Mouse (Mus musculus) intestine, postnatal 0 days (tissue): ENCODE measurements around the gene Slc12a5. TPM values are rescaled to one million over a fixed set of nuclear protein-coding genes. Genes with fewer than 3 reads are reported as not detected.

Experiments used
- ATAC-seq: fragments of 200-750 bp; cut with Nextera tagmentation; 2 replicates; pipeline ENCODE4 v1.8.0; 2017; ENCODE audit warnings: mild to moderate bottlenecking, moderate TSS enrichment, moderate library complexity
- H3K27ac ChIP-seq: fragments of 300-500 bp; sonication (generic); 2 replicates; pipeline ENCODE4 v1.5.1; 2014; ENCODE audit warnings: mild to moderate bottlenecking, low read depth, low read length, moderate library complexity
- H3K27me3 ChIP-seq: fragments of 300-500 bp; sonication (generic); replicated peaks from 2 replicates; pipeline ENCODE4 v1.6.1; 2014; ENCODE audit warnings: low read length, mixed read lengths; ENCODE audit not compliant: control insufficient read depth, insufficient read depth
- H3K36me3 ChIP-seq: fragments of 300-500 bp; sonication (generic); 2 replicates; pipeline ENCODE4 v1.6.1; 2014; ENCODE audit warnings: mild to moderate bottlenecking, moderate library complexity; ENCODE audit not compliant: control insufficient read depth, insufficient read depth
- H3K4me1 ChIP-seq: fragments of 300-500 bp; sonication (generic); replicated peaks from 2 replicates; pipeline ENCODE4 v1.6.1; 2014; ENCODE audit warnings: antibody characterized with exemption, low read length, mixed read lengths; ENCODE audit not compliant: control insufficient read depth, insufficient read depth
- H3K4me2 ChIP-seq: fragments of 300-500 bp; sonication (generic); replicated peaks from 2 replicates; pipeline ENCODE4 v1.6.1; 2014; ENCODE audit warnings: low read depth, mild to moderate bottlenecking, moderate library complexity
- H3K4me3 ChIP-seq: fragments of 300-500 bp; sonication (generic); 2 replicates; pipeline ENCODE4 v1.5.1; 2014; ENCODE audit warnings: low read depth, low read length
- H3K9ac ChIP-seq: fragments of 300-500 bp; sonication (generic); 2 replicates; pipeline ENCODE4 v1.6.1; 2014; ENCODE audit warnings: mild to moderate bottlenecking, low read depth, low read length
- H3K9me3 ChIP-seq: fragments of 300-500 bp; sonication (generic); 2 replicates; pipeline ENCODE4 v1.6.1; 2016; ENCODE audit warnings: mixed run types; ENCODE audit not compliant: control insufficient read depth
- CTCF ChIP-seq: sonication (generic); IDR thresholded peaks from 2 replicates; pipeline ENCODE4 v1.5.1; 2016; ENCODE audit warnings: low read depth, mild to moderate bottlenecking, control low read depth, antibody characterized with exemption, moderate library complexity
- WGBS: fragments of 180-500 bp; shearing (Covaris S2); extraction: QIAGEN DNeasy Blood & Tissue Kit; methylation state at CpG from one replicate; pipeline ENCODE4 v1.1.7; 2014; 5-methylcytosine and 5-hydroxymethylcytosine counted together
- polyA plus RNA-seq: library from polyadenylated mRNA; unstranded; fragments of >200 nt; fragmentation: Nextera tagmentation; extraction: Ambion mirVana; gene quantifications from 2 replicates; pipeline ENCODE4 v1.2.1, GENCODE M21; 2015

Slc12a5 gene
- polyA plus RNA-seq, 1 experiment from 2014 or later, result 0.09 TPM

DNA sequence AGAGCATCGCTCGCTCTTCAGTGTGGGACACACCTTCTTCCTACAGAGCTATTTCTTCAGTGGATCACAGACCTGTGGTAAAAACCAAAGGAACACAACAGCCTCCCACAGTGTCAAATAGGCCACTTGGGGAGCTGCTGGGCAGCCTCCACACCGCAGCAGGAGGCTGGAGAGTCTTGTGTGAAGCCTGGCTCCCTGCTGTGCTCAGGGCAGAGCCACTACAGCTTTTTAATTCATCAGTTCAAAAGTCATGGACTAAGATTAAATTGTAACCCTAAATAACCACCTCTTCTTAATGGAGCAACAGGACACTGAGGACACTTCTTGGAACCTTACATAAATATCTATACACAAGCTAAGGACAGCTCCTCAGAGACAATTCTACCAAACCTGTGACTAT, 42.5 kb downstream of the Slc12a5 start:
- 83% methylated on average over 3 of the region's 3 CpGs for WGBS
- no peak for TF ChIP-seq CTCF
- no peak overlapping the region for H3K9ac ChIP-seq
- H3K27me3 ChIP-seq, result no peaks in the 10 kb centered on the region; the same call in 1 of the 2 replicates
- no peaks in the 10 kb centered on the region for H3K9me3 ChIP-seq
- H3K27ac ChIP-seq, result no peak overlapping the region
- H3K4me2 ChIP-seq, result no peak overlapping the region
- H3K36me3 ChIP-seq, result peaks cover 78% of the 10 kb centered on the region
- no peak for ATAC-seq
- peaks cover 2% of the 10 kb centered on the region; the same call in 1 of the 2 replicates for H3K4me1 ChIP-seq
- H3K4me3 ChIP-seq, result no peak overlapping the region

DNA sequence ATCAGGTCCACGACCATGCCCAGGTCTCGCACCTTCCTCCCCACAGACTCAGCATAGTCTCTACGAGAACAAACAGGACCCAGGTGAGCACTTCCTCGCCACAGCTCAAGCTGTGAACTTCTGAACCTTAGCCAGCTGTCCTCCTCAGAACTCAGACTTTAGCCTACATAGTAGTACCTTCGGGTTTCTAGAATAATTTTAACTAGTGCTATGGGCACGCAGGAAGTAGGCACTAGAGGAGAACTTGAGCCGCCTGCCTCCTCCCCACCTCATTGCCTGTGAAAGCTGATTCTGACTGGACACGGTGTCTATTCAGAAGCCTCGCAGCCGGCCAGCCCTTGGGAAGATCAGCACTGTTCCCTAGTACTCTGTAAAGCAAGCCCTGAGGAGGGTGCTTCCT, 43.6 kb downstream of the Slc12a5 start:
- TF ChIP-seq CTCF, result no peak
- H3K27ac ChIP-seq, result no peak overlapping the region
- no peaks in the 10 kb centered on the region for H3K27me3 ChIP-seq
- no peak for ATAC-seq
- 91% methylated on average over 10 of the region's 10 CpGs for WGBS
- no peaks in the 10 kb centered on the region for H3K4me1 ChIP-seq
- no peak overlapping the region for H3K9ac ChIP-seq
- no peak overlapping the region for H3K4me2 ChIP-seq
- H3K36me3 ChIP-seq, result peaks cover 90% of the 10 kb centered on the region
- no peak overlapping the region for H3K4me3 ChIP-seq
- no peaks in the 10 kb centered on the region for H3K9me3 ChIP-seq

DNA sequence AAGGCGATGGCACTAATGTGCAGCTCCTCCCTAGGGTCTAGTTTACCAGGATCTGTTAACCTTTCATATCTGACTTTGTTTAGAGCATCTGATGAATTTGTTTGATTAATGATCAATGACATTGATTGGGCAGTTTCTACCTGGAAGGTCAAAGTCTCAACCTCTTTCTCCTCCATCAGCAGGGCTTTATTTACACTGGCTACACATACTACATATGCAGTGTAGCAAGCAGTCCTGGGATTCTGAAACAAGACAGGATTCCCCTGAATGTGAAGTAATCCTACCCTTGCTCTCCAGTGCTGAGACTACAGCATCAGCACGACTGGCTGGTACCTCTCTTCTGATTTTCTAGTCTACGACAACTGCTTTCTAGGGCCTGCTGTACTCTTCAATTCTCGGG, 46.2 kb downstream of the Slc12a5 start:
- Histone ChIP-seq H3K4me2 (no peak overlapping the region), H3K9ac (no peak overlapping the region), H3K36me3 (peaks cover 87% of the 10 kb centered on the region), H3K27me3 (no peaks in the 10 kb centered on the region), H3K9me3 (no peaks in the 10 kb centered on the region), H3K27ac (no peak overlapping the region), H3K4me1 (no peaks in the 10 kb centered on the region), H3K4me3 (no peak overlapping the region)
- ATAC-seq, result no peak
- no peak for TF ChIP-seq CTCF
- WGBS, result 93% methylated on average over 4 of the region's 4 CpGs

DNA sequence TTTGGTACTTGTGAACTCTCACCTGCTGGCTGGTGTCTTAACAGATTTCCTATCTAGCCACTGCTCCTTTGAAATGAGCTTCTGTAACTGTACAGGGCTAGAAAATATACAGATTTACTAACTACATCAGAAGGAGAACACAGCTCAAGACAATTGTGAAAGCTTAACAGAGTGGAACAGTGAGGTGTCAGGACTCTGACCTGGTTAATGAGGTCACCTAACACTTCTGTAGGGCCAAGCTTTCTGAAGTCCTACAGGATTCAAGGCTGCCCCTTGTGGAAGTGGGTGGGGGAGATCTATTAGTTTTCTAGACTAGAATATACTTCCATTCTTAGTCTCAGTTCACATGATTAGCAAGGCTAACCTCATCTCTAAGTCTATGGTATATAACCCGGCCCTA, 47.4 kb downstream of the Slc12a5 start:
- ATAC-seq, result no peak
- H3K36me3 ChIP-seq, result peaks cover 78% of the 10 kb centered on the region
- no peak overlapping the region for H3K4me2 ChIP-seq
- WGBS, result 96% methylated on average over 1 of the region's 1 CpGs
- H3K4me3 ChIP-seq, result no peak overlapping the region
- no peak for TF ChIP-seq CTCF
- no peaks in the 10 kb centered on the region for H3K4me1 ChIP-seq
- H3K27ac ChIP-seq, result no peak overlapping the region
- H3K9ac ChIP-seq, result no peak overlapping the region
- no peaks in the 10 kb centered on the region for H3K9me3 ChIP-seq
- H3K27me3 ChIP-seq, result no peaks in the 10 kb centered on the region

DNA sequence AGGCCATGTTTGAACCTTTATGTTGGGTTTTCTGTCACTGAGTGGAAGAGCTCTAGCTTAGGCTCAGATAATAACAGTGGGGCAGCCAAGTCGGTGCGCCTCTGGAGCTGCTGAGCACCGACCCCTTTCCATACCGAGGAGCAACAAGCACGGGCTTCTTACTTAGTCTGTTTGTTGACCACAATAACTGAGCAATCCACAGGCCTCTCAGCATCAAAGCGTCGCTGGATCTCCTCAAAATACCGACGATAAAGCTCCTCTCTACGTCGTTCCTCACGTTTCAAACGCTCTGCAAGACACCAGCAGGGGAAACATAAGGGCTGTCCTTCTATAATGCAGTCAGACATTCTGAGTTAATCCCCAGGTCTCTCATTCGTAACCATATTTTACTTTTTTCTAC, 48.6 kb downstream of the Slc12a5 start:
- H3K4me1 ChIP-seq, result no peaks in the 10 kb centered on the region
- H3K27ac ChIP-seq, result no peak overlapping the region
- no peak overlapping the region for H3K4me3 ChIP-seq
- no peak for ATAC-seq
- H3K27me3 ChIP-seq, result no peaks in the 10 kb centered on the region
- H3K36me3 ChIP-seq, result peaks cover 67% of the 10 kb centered on the region
- no peak for TF ChIP-seq CTCF
- WGBS, result 94% methylated on average over 14 of the region's 14 CpGs
- no peaks in the 10 kb centered on the region for H3K9me3 ChIP-seq
- H3K9ac ChIP-seq, result no peak overlapping the region
- no peak overlapping the region for H3K4me2 ChIP-seq

DNA sequence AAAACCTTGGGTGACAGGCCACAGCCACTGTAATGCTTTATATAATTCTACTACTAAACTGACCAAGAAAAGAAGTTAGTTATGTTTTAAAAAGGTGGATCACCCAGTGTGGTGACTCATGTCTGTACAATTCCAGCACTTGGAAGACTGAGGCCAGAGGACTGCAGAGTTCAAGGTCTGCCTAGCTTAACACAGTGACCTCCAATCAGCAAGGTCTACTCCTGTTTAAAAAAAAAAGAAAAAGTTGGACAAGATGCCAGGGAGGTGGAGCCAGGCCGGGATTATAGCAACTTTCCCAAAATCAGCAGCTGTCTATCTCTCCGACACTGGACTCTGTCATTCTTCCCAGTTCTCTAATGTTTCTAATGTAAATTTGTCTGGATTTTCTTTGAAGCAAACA, 49.0 kb downstream of the Slc12a5 start:
- no peak overlapping the region for H3K4me3 ChIP-seq
- H3K27ac ChIP-seq, result no peak overlapping the region
- ATAC-seq, result no peak
- H3K27me3 ChIP-seq, result no peaks in the 10 kb centered on the region
- no peak overlapping the region for H3K9ac ChIP-seq
- no peak overlapping the region for H3K4me2 ChIP-seq
- peaks cover 62% of the 10 kb centered on the region for H3K36me3 ChIP-seq
- H3K4me1 ChIP-seq, result no peaks in the 10 kb centered on the region
- WGBS, result 83% methylated on average over 2 of the region's 2 CpGs
- TF ChIP-seq CTCF, result no peak
- no peaks in the 10 kb centered on the region for H3K9me3 ChIP-seq

DNA sequence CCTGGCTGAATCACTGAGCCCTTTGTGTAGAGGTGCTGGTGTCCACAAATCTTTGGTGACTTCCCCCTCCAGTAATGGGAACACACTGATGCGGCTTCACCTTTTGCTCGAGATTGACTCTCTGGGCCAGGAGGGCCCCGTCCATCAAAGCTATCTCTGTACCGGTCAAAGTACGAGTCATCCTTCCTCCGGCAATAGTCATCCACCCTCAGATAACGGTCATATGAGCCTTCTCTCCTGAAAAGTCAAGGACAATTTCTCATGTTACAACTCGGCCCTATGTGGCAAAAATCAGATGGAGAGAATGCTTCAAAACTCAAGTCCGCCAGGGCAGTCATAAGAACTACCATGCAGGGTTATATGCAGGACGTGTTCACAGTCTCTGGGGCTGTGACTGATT, 49.7 kb downstream of the Slc12a5 start:
- peaks cover 55% of the 10 kb centered on the region for H3K36me3 ChIP-seq
- 58% methylated on average over 10 of the region's 10 CpGs for WGBS

More for the DNA sequence above, 49.7 kb downstream of the Slc12a5 start:
- Histone ChIP-seq H3K4me2 (no peak overlapping the region), H3K4me1 (no peaks in the 10 kb centered on the region), H3K27ac (no peak overlapping the region), H3K27me3 (no peaks in the 10 kb centered on the region), H3K9ac (no peak overlapping the region), H3K9me3 (no peaks in the 10 kb centered on the region), H3K4me3 (no peak overlapping the region)
- no peak for ATAC-seq
- TF ChIP-seq CTCF, result no peak
